Mouse (Mus musculus) testis, adult 2 months (tissue): ENCODE measurements around the gene Cript. TPM values are rescaled to one million over a fixed set of nuclear protein-coding genes. Genes with fewer than 3 reads are reported as not detected.
A peak's percentile ranks its signal among the peaks of the same experiment; 100 is the strongest.

Experiments used
- H3K27ac ChIP-seq: fragments of 200-500 bp; 2 replicates; pipeline ENCODE4 v1.5.1; 2012; ENCODE audit warnings: low read depth, low read length; ENCODE audit not compliant: control insufficient read depth, insufficient read depth
- H3K27me3 ChIP-seq: fragments of 200-500 bp; 2 replicates; pipeline ENCODE4 v1.6.1; 2012; ENCODE audit warnings: mild to moderate bottlenecking, low read length, moderate library complexity; ENCODE audit not compliant: control insufficient read depth, insufficient read depth
- H3K36me3 ChIP-seq: fragments of 200-500 bp; 2 replicates; pipeline ENCODE4 v1.6.1; 2012; ENCODE audit warnings: mild to moderate bottlenecking, low read length; ENCODE audit not compliant: control insufficient read depth, insufficient read depth
- H3K4me1 ChIP-seq: fragments of 200-500 bp; 2 replicates; pipeline ENCODE4 v1.6.1; 2012; ENCODE audit warnings: low read length; ENCODE audit not compliant: control insufficient read depth, insufficient read depth
- H3K4me3 ChIP-seq: fragments of 200-500 bp; 2 replicates; pipeline ENCODE4 v1.5.1; 2012; ENCODE audit warnings: low read depth, mild to moderate bottlenecking, low read length, moderate library complexity, mixed read lengths; ENCODE audit not compliant: control insufficient read depth
- CTCF ChIP-seq: fragments of 200-500 bp; IDR thresholded peaks from 2 replicates; pipeline ENCODE4 v1.5.1; 2012; ENCODE audit warnings: low read depth, mild to moderate bottlenecking, inconsistent platforms, low read length, moderate library complexity; ENCODE audit not compliant: control insufficient read depth, insufficient read depth, insufficient replicate concordance
- POLR2A ChIP-seq: fragments of 200-500 bp; IDR thresholded peaks from 2 replicates; pipeline ENCODE4 v1.6.1; 2012; ENCODE audit warnings: low read depth, mild to moderate bottlenecking, inconsistent platforms, low read length, moderate library complexity; ENCODE audit not compliant: control insufficient read depth
- polyA plus RNA-seq: library from polyadenylated mRNA; depleted of rRNA; stranded (reverse); fragments of >200 nt; gene quantifications from 2 replicates; pipeline ENCODE4 v1.2.3, GENCODE M21; 2012

Gene Cript
- polyA plus RNA-seq, 1 experiment = 58.9 TPM

DNA sequence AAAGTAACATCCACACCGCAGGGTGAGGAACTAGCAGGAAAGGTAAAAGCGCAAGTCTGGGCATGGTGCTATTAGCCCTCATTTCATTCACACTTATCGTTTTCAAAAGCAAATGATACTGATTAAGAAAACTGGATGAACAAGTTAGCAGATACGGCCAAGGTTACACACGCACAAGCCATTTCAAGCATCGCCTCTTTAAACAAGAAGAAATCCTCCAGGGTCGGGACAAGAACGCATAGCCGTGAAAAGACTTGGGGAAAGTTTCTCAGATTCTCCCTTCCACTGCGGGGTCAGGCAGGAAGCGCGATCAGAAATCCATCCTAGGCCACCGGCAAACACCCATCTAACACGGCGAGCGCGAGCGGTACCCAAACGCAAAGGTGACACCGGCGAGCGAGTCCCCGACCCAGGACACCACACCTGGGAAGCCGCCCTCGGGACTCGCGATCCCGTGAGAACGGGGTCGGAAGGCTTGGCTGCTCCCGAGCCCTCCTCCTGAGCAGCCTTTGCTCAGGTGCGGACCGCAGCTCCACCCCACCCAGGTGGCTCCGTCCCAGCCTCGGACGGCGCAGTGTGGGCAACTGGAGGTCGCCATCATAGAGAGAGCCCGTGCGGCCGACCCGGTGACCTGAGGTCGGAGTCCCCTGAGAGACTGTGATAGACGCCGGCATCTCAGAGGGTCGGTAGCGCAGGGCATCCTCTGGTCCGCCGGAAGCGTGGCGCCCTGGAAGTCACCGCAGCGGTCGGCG is 683 bp upstream of the Cript start:
- TF ChIP-seq POLR2A = no peak
- no peak for TF ChIP-seq CTCF
- Histone ChIP-seq H3K4me3 (peak overlapping the region; percentile 99), H3K4me1 (no peaks in the 10 kb centered on the region), H3K27me3 (no peaks in the 10 kb centered on the region), H3K36me3 (no peaks in the 10 kb centered on the region), H3K27ac (peak overlapping the region; percentile 95)

DNA sequence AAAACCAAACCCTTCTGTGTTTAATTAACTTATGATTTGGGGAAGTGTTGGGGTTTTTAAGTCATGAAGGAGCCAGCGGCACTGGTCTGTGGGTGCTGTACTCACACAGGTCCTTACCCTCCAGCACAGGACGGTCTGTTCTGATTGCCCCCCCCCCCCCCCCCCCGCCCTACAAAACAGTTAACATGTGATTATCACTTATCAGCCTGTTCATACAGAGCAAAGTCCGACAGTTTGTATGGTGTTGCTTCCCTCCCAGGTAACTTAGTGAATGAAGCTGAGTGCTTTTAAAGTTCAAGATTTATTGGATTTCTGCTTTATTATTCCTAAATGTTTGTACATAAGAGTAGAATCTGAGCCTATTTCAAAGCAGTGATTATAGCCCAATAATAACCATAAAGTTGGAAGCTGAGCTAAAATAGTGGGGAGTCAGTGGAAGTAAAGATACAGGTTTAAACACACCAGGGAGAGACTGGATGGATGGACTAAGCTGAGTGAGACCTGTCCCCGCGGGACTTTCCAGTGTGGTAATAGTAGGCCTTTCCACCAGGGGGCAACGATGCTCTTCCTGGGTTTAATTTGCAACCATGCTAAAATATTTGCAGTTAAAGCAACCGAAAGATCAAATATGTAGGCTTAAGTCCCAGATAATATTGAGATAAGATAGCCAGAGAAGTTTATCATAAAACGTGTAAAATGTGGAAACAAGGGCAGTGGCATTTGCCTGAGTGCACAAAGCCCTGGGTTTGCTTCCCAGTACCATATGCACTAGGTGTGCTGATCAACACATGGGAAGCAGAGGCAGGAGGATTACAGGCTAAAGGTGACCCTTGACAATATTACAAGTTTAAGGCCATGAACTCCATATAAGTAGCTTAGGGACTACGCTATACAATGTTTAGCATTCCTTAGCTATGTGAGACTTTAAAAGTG is 11.1 kb downstream of the Cript start:
- TF ChIP-seq CTCF (peak; percentile 44; the same call in 1 of the 2 replicates), POLR2A (no peak)
- H3K4me1 ChIP-seq = no peaks in the 10 kb centered on the region
- no peaks in the 10 kb centered on the region for H3K36me3 ChIP-seq
- no peak overlapping the region for H3K27ac ChIP-seq
- no peak overlapping the region for H3K4me3 ChIP-seq
- H3K27me3 ChIP-seq = no peaks in the 10 kb centered on the region

DNA sequence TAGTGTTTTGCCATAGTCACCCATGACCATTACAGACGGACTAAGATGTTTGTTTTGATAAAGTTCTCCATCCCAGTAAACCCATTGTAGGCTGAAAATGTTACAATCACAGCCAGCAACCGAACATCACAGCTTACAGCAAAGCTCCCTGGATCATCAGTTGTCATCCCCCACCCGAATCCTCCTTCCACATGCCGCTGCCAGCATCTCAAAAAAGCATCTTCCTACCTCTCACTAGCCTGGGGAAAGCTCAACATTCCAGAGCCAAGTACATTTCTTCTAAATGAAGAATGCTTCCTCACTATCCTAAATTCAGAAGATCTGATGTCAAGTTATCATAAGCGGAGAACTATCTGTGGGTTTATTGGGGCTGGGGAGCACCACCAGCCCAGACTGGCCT is 13.1 kb downstream of the Cript start:
- H3K4me3 ChIP-seq = no peak overlapping the region
- TF ChIP-seq POLR2A (no peak), CTCF (no peak)

DNA sequence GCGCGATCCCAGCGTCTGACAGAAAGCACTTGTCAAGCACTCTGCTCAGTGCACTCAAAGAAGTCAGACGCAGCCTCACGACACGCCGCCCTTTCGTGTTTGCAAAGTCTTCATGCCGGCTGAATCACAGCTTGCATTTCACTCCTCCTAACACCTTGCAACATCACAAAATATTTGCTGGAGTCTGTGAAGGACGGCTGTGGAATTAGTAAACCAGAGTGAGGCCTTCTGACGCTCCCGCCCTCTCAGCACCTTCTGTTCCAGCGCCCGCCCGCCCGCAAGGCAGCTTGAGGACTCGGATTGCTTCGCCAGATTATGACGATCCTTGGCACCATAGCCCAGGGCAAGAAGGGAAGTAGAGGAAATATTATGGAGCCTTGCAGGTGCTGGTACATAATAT is 16.4 kb downstream of the Cript start:
- TF ChIP-seq CTCF = no peak
- no peak for TF ChIP-seq POLR2A
- Histone ChIP-seq H3K27me3 (no peaks in the 10 kb centered on the region), H3K4me3 (no peak overlapping the region), H3K36me3 (no peaks in the 10 kb centered on the region), H3K27ac (no peak overlapping the region), H3K4me1 (no peaks in the 10 kb centered on the region; the same call in 1 of the 2 replicates)

More for the DNA sequence above, 13.1 kb downstream of the Cript start:
- H3K27me3 ChIP-seq = no peaks in the 10 kb centered on the region
- H3K27ac ChIP-seq = no peak overlapping the region
- H3K36me3 ChIP-seq = no peaks in the 10 kb centered on the region
- no peaks in the 10 kb centered on the region; the same call in 1 of the 2 replicates for H3K4me1 ChIP-seq

DNA sequence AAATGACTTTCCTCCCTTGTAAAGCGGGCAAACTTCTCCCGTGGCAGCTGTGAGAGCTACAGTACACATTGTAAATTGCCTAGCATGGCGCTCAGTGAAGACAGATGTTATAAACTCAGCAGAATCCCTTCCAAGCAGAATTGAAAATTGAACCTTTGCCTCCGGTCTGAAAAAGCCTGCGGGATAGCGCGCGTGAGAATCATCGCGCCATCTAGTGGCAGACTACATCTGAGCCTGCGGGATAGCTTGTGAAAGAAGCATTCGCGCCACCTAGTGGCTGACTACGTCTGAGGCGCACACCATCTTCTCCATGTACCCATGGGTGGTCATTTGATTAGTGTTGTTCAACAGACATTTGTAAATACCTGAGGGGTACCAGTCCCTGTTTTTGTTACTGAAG is 19.0 kb downstream of the Cript start:
- no peak for TF ChIP-seq POLR2A
- peak; percentile 100 for TF ChIP-seq CTCF
- Histone ChIP-seq H3K27me3 (no peaks in the 10 kb centered on the region), H3K27ac (no peak overlapping the region), H3K36me3 (no peaks in the 10 kb centered on the region), H3K4me3 (no peak overlapping the region; the same call in 1 of the 2 replicates), H3K4me1 (no peaks in the 10 kb centered on the region; the same call in 1 of the 2 replicates)

DNA sequence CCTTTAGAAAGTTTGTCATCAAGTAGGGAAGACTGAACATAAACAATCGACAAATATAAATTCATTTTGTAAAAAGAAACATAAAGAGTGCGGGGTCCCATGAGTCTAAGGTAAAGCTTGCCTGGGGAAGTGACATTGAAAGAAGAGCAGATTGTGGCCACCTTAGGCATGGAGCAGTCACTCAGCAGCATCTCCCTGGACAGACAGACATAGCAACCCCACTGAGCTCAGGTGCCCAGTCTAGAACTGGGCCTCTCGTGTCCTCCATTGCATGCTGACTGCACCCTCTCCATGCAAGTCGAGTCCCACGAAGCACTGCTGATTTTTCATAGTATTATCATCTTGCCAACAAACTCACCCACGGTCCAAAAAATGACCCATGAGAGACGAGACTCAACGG is 19.4 kb downstream of the Cript start:
- TF ChIP-seq POLR2A (no peak), CTCF (no peak)
- Histone ChIP-seq H3K27me3 (no peaks in the 10 kb centered on the region), H3K4me1 (no peaks in the 10 kb centered on the region; the same call in 1 of the 2 replicates), H3K36me3 (no peaks in the 10 kb centered on the region), H3K27ac (no peak overlapping the region), H3K4me3 (no peak overlapping the region)

DNA sequence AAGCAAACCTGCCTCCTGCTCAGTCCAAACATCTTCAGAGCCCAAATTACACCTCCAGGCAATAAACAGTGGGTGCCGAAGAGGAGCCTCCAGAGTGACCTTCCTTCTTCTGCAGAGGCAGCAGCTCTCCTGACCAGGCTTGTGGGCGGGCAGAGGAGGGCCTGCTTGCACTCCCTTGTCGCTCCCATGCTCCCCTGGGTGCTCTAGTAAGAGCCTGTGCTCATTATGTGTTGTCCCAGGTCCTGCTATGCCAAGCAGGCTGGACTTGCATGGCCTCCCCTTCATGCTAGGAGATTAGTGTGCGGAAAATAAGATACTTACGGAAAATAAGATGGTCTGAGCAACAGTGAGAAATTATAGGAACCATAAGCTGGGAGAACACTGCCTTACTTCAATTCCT is 24.3 kb downstream of the Cript start:
- Histone ChIP-seq H3K4me3 (no peak overlapping the region), H3K27me3 (no peaks in the 10 kb centered on the region), H3K4me1 (peaks cover 4% of the 10 kb centered on the region), H3K36me3 (no peaks in the 10 kb centered on the region), H3K27ac (no peak overlapping the region)
- TF ChIP-seq CTCF (no peak), POLR2A (no peak)
